Mouse (Mus musculus) stomach, postnatal 0 days (tissue): ENCODE data around the gene Gabbr1. TPM values are rescaled to one million over a fixed set of nuclear protein-coding genes. Genes with fewer than 3 reads are reported as not detected.

ENCODE experiments used
- ATAC-seq: fragments of 200-750 bp; cut with Nextera tagmentation; 2 replicates; pipeline ENCODE4 v1.8.0; 2017; ENCODE audit not compliant: low FRiP score, low TSS enrichment
- DNase-seq: peaks from one replicate; pipeline ENCODE4 v3.0.0-alpha.2; 2016; ENCODE audit warnings: low spot score
- H3K27ac ChIP-seq: fragments of 300-500 bp; sonication (generic); replicated peaks from 2 replicates; pipeline ENCODE4 v1.5.1; 2014; ENCODE audit warnings: mild to moderate bottlenecking, control low read depth
- H3K27me3 ChIP-seq: fragments of 300-500 bp; sonication (generic); 2 replicates; pipeline ENCODE4 v1.6.1; 2014; ENCODE audit warnings: low read length; ENCODE audit not compliant: control insufficient read depth, insufficient read depth
- H3K36me3 ChIP-seq: fragments of 300-500 bp; sonication (generic); 2 replicates; pipeline ENCODE4 v1.6.1; 2014; ENCODE audit warnings: low read length, mixed read lengths; ENCODE audit not compliant: control insufficient read depth, insufficient read depth
- H3K4me1 ChIP-seq: fragments of 300-500 bp; sonication (generic); replicated peaks from 2 replicates; pipeline ENCODE4 v1.6.1; 2014; ENCODE audit warnings: antibody characterized with exemption; ENCODE audit not compliant: control insufficient read depth, insufficient read depth
- H3K4me2 ChIP-seq: fragments of 300-500 bp; sonication (generic); replicated peaks from 2 replicates; pipeline ENCODE4 v1.6.1; 2014; ENCODE audit warnings: low read depth, mild to moderate bottlenecking, control low read depth, moderate library complexity
- H3K4me3 ChIP-seq: fragments of 300-500 bp; sonication (generic); 2 replicates; pipeline ENCODE4 v1.5.1; 2014; ENCODE audit warnings: low read depth, low read length, control low read depth
- H3K9ac ChIP-seq: fragments of 300-500 bp; sonication (generic); 2 replicates; pipeline ENCODE4 v1.6.1; 2014; ENCODE audit warnings: mild to moderate bottlenecking, low read length, control low read depth, mixed read lengths
- H3K9me3 ChIP-seq: fragments of 300-500 bp; sonication (generic); 2 replicates; pipeline ENCODE4 v1.6.1; 2016; ENCODE audit warnings: low read length; ENCODE audit not compliant: control insufficient read depth
- CTCF ChIP-seq: IDR thresholded peaks from 2 replicates; pipeline ENCODE4 v1.5.1; 2016; ENCODE audit warnings: antibody characterized with exemption, low read depth, mild to moderate bottlenecking, moderate library complexity
- EP300 ChIP-seq: optimal IDR thresholded peaks from 2 replicates; pipeline ENCODE3; 2016; ENCODE audit warnings: antibody characterized with exemption
- WGBS: fragments of 180-500 bp; shearing (Covaris S2); extraction: QIAGEN DNeasy Blood & Tissue Kit; methylation state at CpG from one replicate; pipeline ENCODE4 v1.1.7; 2014; 5-methylcytosine and 5-hydroxymethylcytosine counted together
- polyA plus RNA-seq: library from polyadenylated mRNA; unstranded; fragments of >200 nt; fragmentation: Nextera tagmentation; extraction: Ambion mirVana; gene quantifications from 2 replicates; pipeline ENCODE4 v1.2.1, GENCODE M21; 2015

Gene Gabbr1
- 3.8 and 4.3 TPM in 2 replicates for polyA plus RNA-seq

DNA sequence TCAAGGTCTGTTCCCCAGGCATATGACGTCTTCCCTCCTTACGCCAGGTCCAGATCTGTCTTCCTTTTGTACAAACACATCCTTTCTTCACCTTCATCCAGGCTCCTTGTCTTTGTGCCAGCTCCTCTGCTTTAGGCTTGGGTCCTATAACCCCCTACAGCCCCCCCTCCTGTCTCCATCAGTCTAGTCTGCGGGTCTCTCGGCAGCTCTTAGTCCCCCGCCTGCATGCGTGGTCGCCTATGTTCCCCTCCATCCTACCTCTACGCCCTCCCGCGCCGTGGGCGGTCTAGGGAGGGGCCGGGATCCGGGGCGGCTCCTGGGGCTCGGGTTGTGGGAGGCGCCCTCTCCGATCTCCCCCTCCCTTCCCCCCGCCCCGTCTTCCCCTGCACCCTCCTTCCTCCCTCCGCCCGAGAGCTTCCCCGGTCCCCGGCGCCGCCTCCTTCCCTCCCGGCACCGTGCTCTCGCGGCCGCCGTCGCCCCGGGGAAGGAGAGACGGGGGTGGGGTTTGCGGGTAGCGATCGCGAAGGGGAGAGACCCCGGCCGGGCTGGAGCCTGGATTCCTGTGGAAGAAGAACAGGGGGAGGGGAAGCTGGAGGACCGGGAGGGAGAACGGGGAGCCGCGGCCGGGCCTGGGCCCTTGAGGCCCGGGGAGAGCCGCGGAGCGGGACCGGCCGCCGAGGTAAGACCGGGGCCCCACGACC lies at the start of gene Gabbr1:
Gabbr1 (plus strand) TSS at position 356 of the 701 bp plus-strand sequence.
- H3K27me3 ChIP-seq = no peaks in the 10 kb centered on the region
- peak within 1 kb of the TSS; percentile 83 for H3K4me3 ChIP-seq
- peak within 1 kb of the TSS; percentile 50 for H3K27ac ChIP-seq
- peak; percentile 91 for ATAC-seq
- H3K36me3 ChIP-seq = no peaks in the 10 kb centered on the region
- no peaks in the 10 kb centered on the region for H3K9me3 ChIP-seq
- H3K9ac ChIP-seq = peak within 1 kb of the TSS; percentile 88
- peak within 1 kb of the TSS; percentile 92 for H3K4me2 ChIP-seq
- H3K4me1 ChIP-seq = peaks cover 3% of the 10 kb centered on the region; the same call in 1 of the 2 replicates
- under 1% methylated on average over 37 of the region's 55 CpGs for WGBS
- TF ChIP-seq CTCF = 0 out of 2 replicates have a peak, but pooled peaks have one; percentile 11
- TF ChIP-seq EP300 = no peak
- peak; percentile 84 for DNase-seq

DNA sequence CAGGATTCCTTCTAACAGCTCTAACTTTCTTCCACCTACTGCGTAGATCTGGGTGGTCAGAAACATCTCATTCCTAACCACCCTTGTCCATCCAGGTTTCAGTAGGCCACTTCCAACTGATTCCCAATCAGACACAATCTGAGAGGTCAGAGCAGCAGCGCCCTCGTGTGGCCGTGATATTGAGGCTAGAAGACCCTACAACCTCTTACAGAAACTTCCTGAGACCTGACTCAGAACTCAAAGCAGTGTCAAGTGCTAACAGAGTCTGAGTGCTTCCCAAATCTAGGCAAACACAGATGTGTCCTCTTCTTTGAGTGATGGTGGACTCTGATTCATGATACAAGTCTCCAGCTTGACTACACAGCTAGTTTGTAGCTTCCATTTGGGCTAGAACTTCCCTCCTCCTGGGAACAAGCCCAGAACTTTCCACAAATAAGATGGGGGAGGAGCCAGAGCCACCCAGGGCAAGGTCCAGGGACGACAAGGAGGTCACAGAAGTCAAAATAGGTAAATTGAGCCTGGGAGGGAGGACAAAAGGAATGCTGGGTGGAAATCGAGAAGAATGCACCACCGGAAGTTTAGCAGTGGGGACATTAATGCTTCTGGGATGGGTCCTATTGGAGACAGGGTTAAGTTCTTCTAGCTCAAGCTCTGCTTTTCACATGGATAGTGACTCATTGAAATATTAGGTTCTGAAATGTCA lies 48.6 kb upstream of the Gabbr1 start:
- ATAC-seq (peak; percentile 63; the same call in 1 of the 2 replicates), DNase-seq (peak; percentile 78)
- Histone ChIP-seq H3K4me3 (no peak overlapping the region), H3K4me1 (no peaks in the 10 kb centered on the region), H3K36me3 (no peaks in the 10 kb centered on the region), H3K9me3 (no peaks in the 10 kb centered on the region), H3K9ac (no peak overlapping the region), H3K4me2 (no peak overlapping the region), H3K27me3 (no peaks in the 10 kb centered on the region), H3K27ac (no peak overlapping the region)
- 26% methylated on average over 7 of the region's 7 CpGs for WGBS
- TF ChIP-seq EP300 (no peak), CTCF (peak; percentile 91)

DNA sequence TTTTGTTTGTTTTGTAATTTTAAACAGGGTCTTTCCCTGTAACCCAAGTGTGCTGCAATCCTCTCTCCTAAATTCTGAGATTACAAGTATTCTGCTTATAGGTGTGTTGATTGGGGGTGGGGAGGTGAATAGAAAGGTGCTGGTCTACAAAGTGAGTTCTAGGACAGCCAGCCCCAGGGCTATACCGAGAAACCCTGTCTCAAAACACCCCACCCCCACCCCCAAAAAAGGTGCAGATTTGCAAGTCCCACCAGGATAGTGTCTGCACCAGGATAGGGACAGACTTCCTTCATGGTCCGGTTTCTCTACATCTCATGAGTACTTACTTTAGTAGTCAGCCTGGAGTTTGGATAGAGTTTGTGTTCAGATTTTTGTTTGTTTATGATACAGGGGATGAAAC lies 47.3 kb upstream of the Gabbr1 start:
- 58% methylated on average over 2 of the region's 2 CpGs for WGBS
- Histone ChIP-seq H3K36me3 (no peaks in the 10 kb centered on the region), H3K27ac (no peak overlapping the region), H3K4me2 (no peak overlapping the region), H3K9ac (no peak overlapping the region), H3K9me3 (no peaks in the 10 kb centered on the region), H3K27me3 (no peaks in the 10 kb centered on the region), H3K4me3 (no peak overlapping the region), H3K4me1 (no peaks in the 10 kb centered on the region)
- no peak for TF ChIP-seq CTCF
- TF ChIP-seq EP300 = no peak
- no peak for DNase-seq
- ATAC-seq = no peak

DNA sequence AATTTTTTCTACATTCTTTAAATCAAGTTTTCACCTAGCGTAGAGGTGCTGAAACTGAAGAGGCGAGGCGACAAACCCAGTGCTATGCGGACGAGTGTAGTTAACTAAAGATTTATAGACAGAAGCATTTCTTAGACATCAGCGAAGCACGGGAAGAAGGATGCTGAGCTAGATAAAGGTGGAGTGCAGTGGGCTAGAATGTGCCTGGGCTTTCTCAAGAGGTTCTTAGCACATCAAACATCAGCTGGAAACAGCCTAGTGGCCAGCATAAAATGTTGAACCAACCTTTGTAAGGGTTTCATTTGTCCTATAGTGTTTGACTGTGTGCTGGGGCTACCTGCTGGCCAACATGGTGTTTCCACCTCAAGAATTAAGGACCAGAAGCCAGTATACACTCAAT lies 44.9 kb upstream of the Gabbr1 start, which contains the start of gene Zfp57:
Zfp57 (plus strand) TSS at position 301 of the 400 bp plus-strand sequence.
- ATAC-seq = no peak
- H3K4me1 ChIP-seq = no peaks in the 10 kb centered on the region
- no peak within 1 kb of the TSS for H3K27ac ChIP-seq
- 94% methylated on average over 7 of the region's 7 CpGs for WGBS
- H3K4me2 ChIP-seq = no peak within 1 kb of the TSS
- H3K9me3 ChIP-seq = no peaks in the 10 kb centered on the region
- H3K9ac ChIP-seq = no peak within 1 kb of the TSS
- TF ChIP-seq EP300 = no peak
- no peaks in the 10 kb centered on the region for H3K36me3 ChIP-seq
- H3K27me3 ChIP-seq = no peaks in the 10 kb centered on the region
- no peak for DNase-seq
- H3K4me3 ChIP-seq = peak within 1 kb of the TSS; percentile 59; the same call in 1 of the 2 replicates

DNA sequence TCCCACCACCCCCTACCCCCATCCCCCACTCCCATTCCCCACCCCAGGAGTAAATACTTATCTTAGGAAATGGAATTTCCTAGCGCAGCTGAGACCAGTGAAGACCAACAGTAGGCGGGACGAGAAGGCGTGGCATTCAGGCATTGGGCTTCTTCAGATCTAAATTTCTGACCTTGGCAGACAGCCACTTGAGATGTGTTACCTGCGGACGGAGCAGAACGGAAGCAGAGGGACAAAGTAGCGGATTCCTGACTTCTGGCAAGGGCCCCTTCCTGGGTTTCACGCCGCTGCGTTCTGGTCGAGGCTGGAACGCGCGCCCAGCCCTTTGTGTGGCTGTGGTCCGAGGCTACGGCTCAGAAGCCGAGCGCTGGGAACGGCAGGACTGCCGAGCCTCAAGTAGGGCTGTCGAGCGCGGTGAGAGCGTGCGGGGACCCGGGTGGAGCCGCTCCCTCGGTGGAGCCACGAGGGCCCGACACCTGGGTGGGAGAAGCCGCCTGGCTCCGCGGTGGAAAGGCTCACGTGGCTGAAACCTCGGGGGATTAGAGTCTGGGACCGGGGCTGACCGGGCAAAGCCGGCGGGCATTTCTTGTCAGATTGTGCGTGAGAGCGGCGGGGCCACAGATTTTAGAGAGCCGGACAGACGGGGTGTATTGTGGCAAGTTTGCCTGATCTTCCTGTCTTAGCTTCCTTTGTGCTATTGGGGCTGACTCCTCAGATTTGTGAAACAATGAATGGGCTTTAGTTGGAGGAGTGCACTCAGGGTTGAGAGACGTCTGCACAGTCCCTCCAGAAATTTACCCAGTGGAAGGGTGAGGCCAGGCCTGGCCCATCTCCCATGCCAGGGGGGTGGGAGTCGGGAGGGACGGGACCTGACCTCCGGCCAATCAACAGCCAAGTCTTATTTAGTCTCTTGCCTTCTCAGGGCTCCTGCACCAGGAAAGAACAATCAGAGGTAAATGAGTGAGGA lies 43.1 kb upstream of the Gabbr1 start:
- H3K4me2 ChIP-seq = peak overlapping the region; percentile 90
- peak overlapping the region; percentile 59 for H3K4me3 ChIP-seq
- H3K9ac ChIP-seq = peak overlapping the region; percentile 82
- peak; percentile 83 for ATAC-seq
- H3K27me3 ChIP-seq = no peaks in the 10 kb centered on the region
- H3K36me3 ChIP-seq = 0 out of 2 replicates have a peak, but pooled peaks cover 3% of the 10 kb centered on the region
- H3K9me3 ChIP-seq = no peaks in the 10 kb centered on the region
- DNase-seq = peak; percentile 54
- under 1% methylated on average over 49 of the region's 49 CpGs for WGBS
- H3K4me1 ChIP-seq = no peaks in the 10 kb centered on the region
- TF ChIP-seq EP300 = no peak
- TF ChIP-seq CTCF = no peak
- peak overlapping the region; percentile 79 for H3K27ac ChIP-seq
